In the genomic region with DNA sequence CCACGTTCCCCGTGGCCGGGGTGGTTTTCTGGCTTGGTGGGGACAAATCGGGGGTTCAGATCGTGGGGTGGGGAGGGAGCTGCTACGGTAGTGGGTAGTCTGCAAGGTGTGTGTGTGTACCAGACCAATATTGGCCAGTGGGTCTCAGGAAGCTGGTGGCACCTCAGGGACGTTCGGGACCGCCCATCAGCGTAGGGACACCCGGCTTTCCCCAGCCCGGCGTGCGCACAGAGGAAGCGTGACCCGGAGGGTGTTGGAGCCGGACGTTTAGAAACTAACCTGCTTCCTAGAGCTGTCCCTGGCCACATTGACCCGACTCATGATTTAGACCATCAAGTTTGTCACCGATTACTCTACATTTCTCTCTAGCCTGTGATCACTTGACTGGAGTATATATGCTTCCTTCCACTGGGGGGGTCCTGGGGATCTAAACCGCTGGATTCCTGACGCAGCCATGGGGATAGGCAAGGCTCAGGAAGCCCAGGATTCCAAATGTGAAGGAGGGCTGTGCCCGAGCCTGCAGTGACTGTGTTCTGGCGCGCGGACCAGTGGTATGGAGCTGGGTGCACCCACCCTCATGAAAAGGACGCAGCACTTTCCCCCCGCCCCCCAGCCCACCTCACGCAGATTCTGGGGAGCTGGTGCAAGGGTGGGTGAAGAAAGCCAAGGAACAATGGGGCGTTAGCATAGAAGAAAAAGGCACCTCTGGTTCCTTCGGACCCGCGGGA, we compare ENCODE assay signal across 8 mouse cellular contexts.
A peak's percentile ranks its signal among the peaks of the same experiment; 100 is the strongest.
DNase-seq lines count a peak whose midpoint lies in the region; ATAC-seq and TF ChIP-seq lines count a peak whose summit lies in the region.

No protein-coding gene starts in this region.

- no peak overlapping the region for H3K27ac ChIP-seq in heart, postnatal 0 days (ENCODE audit: low read depth)
- no peak overlapping the region for H3K27ac ChIP-seq in limb, embryonic 12.5 days

- no peaks in the 10 kb centered on the region for H3K9me3 ChIP-seq in heart, postnatal 0 days (replicated peaks; ENCODE audit: control insufficient read depth, low read length)
- H3K9me3 ChIP-seq in limb, embryonic 12.5 days: no peaks in the 10 kb centered on the region

- WGBS in heart, postnatal 0 days: 1% methylated on average over 33 of the region's 33 CpGs
- under 1% methylated on average over 33 of the region's 33 CpGs for WGBS in limb, embryonic 12.5 days

- peak; percentile 29 for DNase-seq in cerebellum, adult 11-12 months
- no peak for DNase-seq in cerebellum, postnatal 25 days
- peak; percentile 9 to 13 for DNase-seq in thymus, postnatal 36 days
- DNase-seq in thymus, postnatal 10 days (ENCODE audit: low spot score in 2 of 2): no peak
- no peak for DNase-seq in heart, postnatal 0 days (ENCODE audit: low spot score)
- DNase-seq in layer of hippocampus, adult 11-12 months (ENCODE audit: low spot score): no peak

- TF ChIP-seq EP300 in heart, postnatal 0 days (IDR thresholded peaks at IDR 0.05; ENCODE audit: low read depth): no peak

- H3K9ac ChIP-seq in heart, postnatal 0 days (replicated peaks; ENCODE audit: low read depth, low read length): peak overlapping the region; percentile 41; the same call in 1 of the 2 replicates
- peak overlapping the region; percentile 74 for H3K9ac ChIP-seq in limb, embryonic 12.5 days (replicated peaks)

- H3K4me1 ChIP-seq in heart, postnatal 0 days (ENCODE audit: control insufficient read depth, insufficient read depth): peaks cover 12% of the 10 kb centered on the region
- H3K4me1 ChIP-seq in limb, embryonic 12.5 days (replicated peaks): peaks cover 28% of the 10 kb centered on the region

- H3K4me2 ChIP-seq in heart, postnatal 0 days (ENCODE audit: low read depth, low read length): peak overlapping the region; percentile 90
- peak overlapping the region; percentile 98 for H3K4me2 ChIP-seq in limb, embryonic 12.5 days
- peak overlapping the region; percentile 12 for H3K4me2 ChIP-seq in myocyte (ENCODE audit: low read depth)

- H3ac ChIP-seq in myocyte (ENCODE audit: control insufficient read depth, insufficient read length): no peak overlapping the region

- H3K27me3 ChIP-seq in heart, postnatal 0 days (ENCODE audit: control insufficient read depth, insufficient read depth, low read length): peaks cover 98% of the 10 kb centered on the region
- peaks cover 88% of the 10 kb centered on the region for H3K27me3 ChIP-seq in limb, embryonic 12.5 days
- peaks cover 37% of the 10 kb centered on the region for H3K27me3 ChIP-seq in myocyte (ENCODE audit: control insufficient read depth, insufficient read depth, insufficient read length)

- peak overlapping the region; percentile 66 for H3K4me3 ChIP-seq in heart, postnatal 0 days (ENCODE audit: low read depth, low read length)
- H3K4me3 ChIP-seq in limb, embryonic 12.5 days (replicated peaks): peak overlapping the region; percentile 76
- H3K4me3 ChIP-seq in myocyte: no peak overlapping the region

- no peaks in the 10 kb centered on the region for H3K36me3 ChIP-seq in heart, postnatal 0 days (replicated peaks; ENCODE audit: control insufficient read depth, insufficient read depth, low read length)
- H3K36me3 ChIP-seq in limb, embryonic 12.5 days: no peaks in the 10 kb centered on the region
- H3K36me3 ChIP-seq in myocyte (ENCODE audit: control insufficient read depth, insufficient read depth): no peaks in the 10 kb centered on the region

- TF ChIP-seq POLR2A in myocyte (IDR thresholded peaks at IDR 0.05; ENCODE audit: insufficient read length, low read depth): no peak

- no peaks in the 10 kb centered on the region for H3K79me2 ChIP-seq in myocyte (ENCODE audit: control insufficient read depth, insufficient read depth)

- no peak for TF ChIP-seq CTCF in heart, postnatal 0 days (IDR thresholded peaks at IDR 0.05; ENCODE audit: low read depth)

- ATAC-seq in heart, postnatal 0 days (ENCODE audit: insufficient read depth, low read depth): 0 out of 2 replicates have a peak, but pooled peaks have one; percentile 14
- ATAC-seq in limb, embryonic 12.5 days (ENCODE audit: insufficient number of reproducible peaks, insufficient read depth, low FRiP score, low TSS enrichment, low read depth): no peak

TF ChIP-seq in myocyte, 11 proteins besides CTCF, POLR2A, EP300 and RAD21:
- TF ChIP-seq SRF (IDR thresholded peaks at IDR 0.05; ENCODE audit: control insufficient read depth, insufficient read length, low read depth) (no peak), CEBPB (IDR thresholded peaks at IDR 0.05; ENCODE audit: insufficient read depth, poor library complexity, severe bottlenecking) (no peak), TCF12 (IDR thresholded peaks at IDR 0.05; ENCODE audit: insufficient read depth, poor library complexity, severe bottlenecking) (no peak)

Comparison
In these comparisons a context has a peak if more than half of its experiments do, and no peak if none do; other contexts are left out.
1. DNase-seq: peak in cerebellum, adult 11-12 months (single experiment) and thymus, postnatal 36 days (2 of 2); none in cerebellum, postnatal 25 days (0 of 2), thymus, postnatal 10 days (0 of 2), heart, postnatal 0 days (single experiment) and layer of hippocampus, adult 11-12 months (single experiment).
2. H3K4me2 ChIP-seq: peak in every context shown above with its lines; median percentile 98 in limb, embryonic 12.5 days; 90 in heart, postnatal 0 days; 12 in myocyte.